Mouse (Mus musculus): ENCODE results near the gene Ehf. TPM values are rescaled to one million over a fixed set of nuclear protein-coding genes. Genes with fewer than 3 reads are reported as not detected.

The Ehf gene
- polyA plus RNA-seq, 1 experiment, result 22.3 TPM

DNA sequence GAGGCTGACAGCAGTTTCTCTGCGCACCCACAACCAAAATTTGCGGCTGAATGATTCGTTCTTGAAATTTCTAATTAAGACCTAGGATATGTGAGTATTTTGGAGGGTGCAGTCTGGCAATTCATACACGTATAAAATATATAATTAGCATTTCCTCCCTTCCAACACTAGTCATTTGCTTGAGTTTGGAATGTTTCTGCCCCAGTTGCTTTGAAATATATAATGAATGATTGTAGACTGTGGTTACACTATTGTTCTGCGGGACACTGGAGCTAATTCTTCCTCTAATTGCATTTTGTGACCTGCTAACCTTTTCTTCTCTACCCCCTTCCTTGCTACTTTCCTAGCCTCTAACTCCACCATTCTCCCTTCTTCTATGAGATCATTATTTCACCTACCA is 15.4 kb downstream of the Ehf start:
- no peaks in the 10 kb centered on the region for H3K27me3 ChIP-seq (replicated peaks; ENCODE audit: control insufficient read depth, insufficient read depth, low read length)
- H3K4me1 ChIP-seq (ENCODE audit: control insufficient read depth, insufficient read depth, low read length), result peaks cover 18% of the 10 kb centered on the region
- H3K27ac ChIP-seq (ENCODE audit: insufficient read depth, low read depth, low read length), result no peak overlapping the region
- TF ChIP-seq POLR2A (IDR thresholded peaks at IDR 0.05; ENCODE audit: low read depth, low read length) (no peak), CTCF (conservative IDR thresholded peaks at IDR 0.05; ENCODE audit: insufficient read depth, insufficient read length, low read depth, low read length) (no peak)
- WGBS, result 74% methylated on average over 5 of the region's 5 CpGs
- DNase-seq, result no peak
- H3K4me3 ChIP-seq (ENCODE audit: insufficient read depth, low read depth, low read length), result no peak overlapping the region
- no peaks in the 10 kb centered on the region for H3K36me3 ChIP-seq (ENCODE audit: control insufficient read depth, insufficient read depth, low read length)

DNA sequence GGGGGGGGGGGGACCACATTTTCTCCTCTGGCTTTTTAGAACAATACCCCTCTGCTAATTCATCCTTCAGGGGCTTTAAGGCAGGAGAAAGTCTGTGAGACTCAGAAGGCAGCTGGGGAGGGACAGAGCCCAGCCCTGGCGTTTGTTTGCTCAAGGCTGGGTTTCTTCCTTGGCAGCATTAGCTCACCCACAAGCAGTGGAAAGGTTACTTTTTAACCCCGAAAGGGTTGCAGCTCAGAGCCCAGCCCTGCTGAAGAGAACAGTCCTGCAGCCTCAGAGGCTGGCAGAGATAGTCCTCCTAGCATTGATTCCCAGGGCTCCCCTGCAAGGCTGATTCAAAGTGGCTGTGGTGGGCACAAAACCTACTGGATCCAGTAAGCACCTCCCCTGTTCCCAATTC is 17.5 kb downstream of the Ehf start:
- H3K27me3 ChIP-seq (replicated peaks; ENCODE audit: control insufficient read depth, insufficient read depth, low read length), result no peaks in the 10 kb centered on the region
- peaks cover 24% of the 10 kb centered on the region for H3K4me1 ChIP-seq (ENCODE audit: control insufficient read depth, insufficient read depth, low read length)
- WGBS, result 18% methylated on average over 2 of the region's 2 CpGs
- H3K36me3 ChIP-seq (ENCODE audit: control insufficient read depth, insufficient read depth, low read length), result no peaks in the 10 kb centered on the region
- H3K4me3 ChIP-seq (ENCODE audit: insufficient read depth, low read depth, low read length), result no peak overlapping the region
- no peak for TF ChIP-seq CTCF (conservative IDR thresholded peaks at IDR 0.05; ENCODE audit: insufficient read depth, insufficient read length, low read depth, low read length)
- no peak for TF ChIP-seq POLR2A (IDR thresholded peaks at IDR 0.05; ENCODE audit: low read depth, low read length)
- DNase-seq, result peak; percentile 86
- peak overlapping the region; percentile 66 for H3K27ac ChIP-seq (ENCODE audit: insufficient read depth, low read depth, low read length)

DNA sequence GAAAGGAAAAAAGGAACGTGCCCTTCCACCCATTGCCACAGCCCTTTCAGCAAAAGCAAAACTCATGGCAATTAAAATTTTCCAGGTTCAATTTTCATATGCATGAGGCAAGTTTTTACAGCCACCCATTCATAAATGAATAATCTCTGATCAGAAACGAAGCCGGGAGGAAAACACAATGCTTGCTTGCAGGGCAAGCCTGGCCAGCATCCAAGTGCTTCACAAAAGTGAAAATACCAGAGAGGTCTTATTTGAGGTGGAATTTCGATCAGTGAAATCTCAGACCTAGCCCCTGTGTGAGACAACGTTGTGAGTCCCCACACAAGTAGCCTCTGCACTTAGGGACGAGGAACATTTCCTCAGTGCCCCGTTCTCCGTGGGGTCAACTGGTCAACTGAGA is 19.3 kb downstream of the Ehf start:
- no peak for TF ChIP-seq CTCF (conservative IDR thresholded peaks at IDR 0.05; ENCODE audit: insufficient read depth, insufficient read length, low read depth, low read length)
- no peak for TF ChIP-seq POLR2A (IDR thresholded peaks at IDR 0.05; ENCODE audit: low read depth, low read length)
- Histone ChIP-seq H3K36me3 (ENCODE audit: control insufficient read depth, insufficient read depth, low read length) (no peaks in the 10 kb centered on the region), H3K27me3 (replicated peaks; ENCODE audit: control insufficient read depth, insufficient read depth, low read length) (no peaks in the 10 kb centered on the region), H3K4me3 (ENCODE audit: insufficient read depth, low read depth, low read length) (no peak overlapping the region), H3K27ac (ENCODE audit: insufficient read depth, low read depth, low read length) (peak overlapping the region; percentile 66; the same call in 1 of the 2 replicates), H3K4me1 (ENCODE audit: control insufficient read depth, insufficient read depth, low read length) (peaks cover 24% of the 10 kb centered on the region)
- 26% methylated on average over 8 of the region's 8 CpGs for WGBS
- DNase-seq, result peak; percentile 57

DNA sequence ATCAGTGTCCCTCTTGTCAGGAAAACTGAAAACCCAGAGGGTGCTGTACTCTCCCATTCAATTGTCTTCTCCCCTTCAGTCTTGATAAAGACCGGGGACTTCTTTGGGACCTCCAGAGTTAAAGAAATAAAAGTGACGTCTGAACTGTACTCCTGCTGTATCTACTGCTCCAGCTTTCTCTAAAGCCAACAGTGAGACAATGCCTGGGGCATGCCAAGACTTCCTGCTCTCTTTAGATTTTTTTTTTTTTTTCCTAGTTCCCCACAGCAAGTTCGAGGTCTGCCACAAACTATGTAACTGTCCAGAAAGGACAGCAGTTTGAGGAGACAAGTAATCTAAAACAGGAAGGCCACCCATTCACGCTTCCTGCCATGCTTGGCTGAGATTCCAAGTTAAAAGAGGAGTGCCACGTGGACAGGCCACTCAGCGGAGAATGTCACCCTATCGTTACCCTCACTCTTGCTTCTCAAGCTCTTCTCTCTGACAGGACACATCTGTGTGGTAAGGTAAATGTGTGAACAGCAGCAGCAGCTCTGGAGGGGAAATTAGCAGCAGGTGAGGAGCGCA is 20.8 kb downstream of the Ehf start:
- 38% methylated on average over 8 of the region's 8 CpGs for WGBS
- Histone ChIP-seq H3K36me3 (ENCODE audit: control insufficient read depth, insufficient read depth, low read length) (no peaks in the 10 kb centered on the region), H3K4me1 (ENCODE audit: control insufficient read depth, insufficient read depth, low read length) (peaks cover 24% of the 10 kb centered on the region), H3K27ac (ENCODE audit: insufficient read depth, low read depth, low read length) (0 out of 2 replicates have a peak overlapping the region, but pooled peaks have one; percentile 2), H3K27me3 (replicated peaks; ENCODE audit: control insufficient read depth, insufficient read depth, low read length) (no peaks in the 10 kb centered on the region), H3K4me3 (ENCODE audit: insufficient read depth, low read depth, low read length) (no peak overlapping the region)
- TF ChIP-seq CTCF (conservative IDR thresholded peaks at IDR 0.05; ENCODE audit: insufficient read depth, insufficient read length, low read depth, low read length), result no peak
- no peak for TF ChIP-seq POLR2A (IDR thresholded peaks at IDR 0.05; ENCODE audit: low read depth, low read length)
- DNase-seq, result peak; percentile 16

DNA sequence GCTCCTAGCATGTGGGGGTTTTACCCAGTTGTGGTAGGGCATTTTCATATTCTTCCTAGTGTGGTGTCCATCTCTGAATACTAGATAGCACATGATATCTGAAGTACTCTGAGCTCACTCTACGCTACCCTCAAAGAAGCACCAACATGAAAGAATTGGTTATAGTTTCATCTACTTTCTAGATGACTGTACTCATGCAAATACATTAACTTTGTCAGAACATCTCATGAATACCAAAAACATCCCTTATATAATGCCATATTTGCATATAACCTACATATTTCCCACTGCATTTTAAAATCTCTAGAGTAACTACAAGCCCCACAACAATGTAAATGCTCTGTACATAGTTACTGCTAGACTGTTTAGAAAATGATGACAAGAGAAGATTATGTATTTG is 23.2 kb downstream of the Ehf start:
- 93% methylated on average over 1 of the region's 1 CpGs for WGBS
- H3K27ac ChIP-seq (ENCODE audit: insufficient read depth, low read depth, low read length), result no peak overlapping the region
- TF ChIP-seq POLR2A (IDR thresholded peaks at IDR 0.05; ENCODE audit: low read depth, low read length) (no peak), CTCF (conservative IDR thresholded peaks at IDR 0.05; ENCODE audit: insufficient read depth, insufficient read length, low read depth, low read length) (no peak)
- no peak for DNase-seq
- no peaks in the 10 kb centered on the region for H3K27me3 ChIP-seq (replicated peaks; ENCODE audit: control insufficient read depth, insufficient read depth, low read length)
- peaks cover 16% of the 10 kb centered on the region; the same call in 1 of the 2 replicates for H3K4me1 ChIP-seq (ENCODE audit: control insufficient read depth, insufficient read depth, low read length)
- no peaks in the 10 kb centered on the region for H3K36me3 ChIP-seq (ENCODE audit: control insufficient read depth, insufficient read depth, low read length)
- no peak overlapping the region for H3K4me3 ChIP-seq (ENCODE audit: insufficient read depth, low read depth, low read length)

DNA sequence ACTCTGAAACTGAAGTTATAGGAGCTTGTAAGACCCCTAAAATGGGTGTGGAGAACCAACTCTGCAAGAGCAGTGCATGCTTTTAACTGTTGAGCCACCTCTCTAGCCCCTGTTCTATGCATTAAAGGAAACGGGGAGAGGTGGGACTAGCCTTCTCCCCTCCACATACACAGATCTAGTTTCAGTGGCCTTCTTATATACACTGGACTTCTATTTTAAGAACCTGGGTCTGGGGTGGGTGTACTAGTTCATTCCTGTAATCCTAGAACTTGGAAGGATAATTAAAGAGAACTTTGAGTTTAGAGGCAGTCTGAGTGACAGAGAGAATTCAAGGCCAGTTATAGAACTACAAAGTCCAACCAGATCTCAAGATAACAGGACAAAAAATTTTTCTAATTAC is 24.6 kb downstream of the Ehf start:
- Histone ChIP-seq H3K36me3 (ENCODE audit: control insufficient read depth, insufficient read depth, low read length) (no peaks in the 10 kb centered on the region), H3K27me3 (replicated peaks; ENCODE audit: control insufficient read depth, insufficient read depth, low read length) (no peaks in the 10 kb centered on the region), H3K4me1 (ENCODE audit: control insufficient read depth, insufficient read depth, low read length) (peaks cover 9% of the 10 kb centered on the region; the same call in 1 of the 2 replicates), H3K4me3 (ENCODE audit: insufficient read depth, low read depth, low read length) (no peak overlapping the region), H3K27ac (ENCODE audit: insufficient read depth, low read depth, low read length) (no peak overlapping the region)
- 80% methylated on average over 1 of the region's 1 CpGs for WGBS
- no peak for TF ChIP-seq POLR2A (IDR thresholded peaks at IDR 0.05; ENCODE audit: low read depth, low read length)
- DNase-seq, result no peak

DNA sequence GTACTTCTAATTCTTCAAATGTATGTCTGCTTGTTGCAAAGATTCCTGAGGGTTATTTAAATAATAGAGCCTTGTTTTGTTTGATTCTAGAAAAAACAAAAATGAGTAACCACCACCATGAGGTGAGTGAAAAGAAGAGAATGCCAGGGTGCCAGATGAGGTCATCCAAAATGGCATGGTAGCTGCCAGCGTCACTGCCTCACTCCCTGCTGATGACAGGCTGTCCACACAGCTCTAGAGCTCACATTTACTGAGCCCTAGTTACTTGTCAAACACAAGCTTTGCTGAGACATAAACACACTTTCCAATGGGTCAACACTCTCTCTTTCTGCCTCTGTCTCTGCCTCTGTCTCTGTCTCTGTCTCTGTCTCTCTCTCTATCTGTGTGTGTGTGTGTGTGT is 25.3 kb downstream of the Ehf start:
- no peak for DNase-seq

More for the DNA sequence above, 25.3 kb downstream of the Ehf start:
- Histone ChIP-seq H3K4me3 (ENCODE audit: insufficient read depth, low read depth, low read length) (no peak overlapping the region), H3K4me1 (ENCODE audit: control insufficient read depth, insufficient read depth, low read length) (peaks cover 6% of the 10 kb centered on the region; the same call in 1 of the 2 replicates), H3K36me3 (ENCODE audit: control insufficient read depth, insufficient read depth, low read length) (no peaks in the 10 kb centered on the region), H3K27me3 (replicated peaks; ENCODE audit: control insufficient read depth, insufficient read depth, low read length) (no peaks in the 10 kb centered on the region), H3K27ac (ENCODE audit: insufficient read depth, low read depth, low read length) (no peak overlapping the region)
- TF ChIP-seq POLR2A (IDR thresholded peaks at IDR 0.05; ENCODE audit: low read depth, low read length) (no peak), CTCF (conservative IDR thresholded peaks at IDR 0.05; ENCODE audit: insufficient read depth, insufficient read length, low read depth, low read length) (no peak)
- WGBS, result 57% methylated on average over 1 of the region's 1 CpGs
